Mouse (Mus musculus) hindbrain, embryonic 14.5 days (tissue): ENCODE measurements around the gene Efhc1. TPM values are rescaled to one million over a fixed set of nuclear protein-coding genes. Genes with fewer than 3 reads are reported as not detected.

Source experiments
- ATAC-seq: fragments of 200-750 bp; cut with Nextera tagmentation; 2 replicates; pipeline ENCODE4 v1.8.0; 2017; ENCODE audit warnings: moderate number of reproducible peaks, mild to moderate bottlenecking, moderate TSS enrichment, moderate library complexity; ENCODE audit not compliant: low FRiP score
- DNase-seq: peaks from one replicate; pipeline ENCODE4 v3.0.0-alpha.2; 2015; ENCODE audit warnings: low spot score
- H3K27ac ChIP-seq: fragments of 300-500 bp; sonication (generic); 2 replicates; pipeline ENCODE4 v1.5.1; 2014; ENCODE audit warnings: mild to moderate bottlenecking, moderate library complexity
- H3K27me3 ChIP-seq: fragments of 300-500 bp; sonication (generic); 2 replicates; pipeline ENCODE4 v1.6.1; 2014; ENCODE audit warnings: mild to moderate bottlenecking, low read length, mixed read lengths; ENCODE audit not compliant: control insufficient read depth, insufficient read depth
- H3K36me3 ChIP-seq: fragments of 300-500 bp; sonication (generic); replicated peaks from 2 replicates; pipeline ENCODE4 v1.6.1; 2014; ENCODE audit not compliant: control insufficient read depth, insufficient read depth
- H3K4me1 ChIP-seq: fragments of 300-500 bp; sonication (generic); replicated peaks from 2 replicates; pipeline ENCODE4 v1.6.1; 2014; ENCODE audit warnings: antibody characterized with exemption, low read length, mixed read lengths; ENCODE audit not compliant: control insufficient read depth, insufficient read depth
- H3K4me2 ChIP-seq: fragments of 300-500 bp; sonication (generic); replicated peaks from 2 replicates; pipeline ENCODE4 v1.6.1; 2014; ENCODE audit warnings: mild to moderate bottlenecking, moderate library complexity
- H3K4me3 ChIP-seq: fragments of 300-500 bp; sonication (generic); replicated peaks from 2 replicates; pipeline ENCODE4 v1.5.1; 2014; ENCODE audit warnings: mild to moderate bottlenecking, low read length
- H3K9ac ChIP-seq: fragments of 300-500 bp; sonication (generic); 2 replicates; pipeline ENCODE4 v1.6.1; 2014
- H3K9me3 ChIP-seq: fragments of 300-500 bp; sonication (generic); 2 replicates; pipeline ENCODE4 v1.6.1; 2016; ENCODE audit warnings: low read length; ENCODE audit not compliant: control insufficient read depth
- WGBS: fragments of 180-500 bp; shearing (Covaris S2); extraction: QIAGEN DNeasy Blood & Tissue Kit; methylation state at CpG from one replicate; pipeline ENCODE4 v1.1.7; 2014; 5-methylcytosine and 5-hydroxymethylcytosine counted together
- polyA plus RNA-seq: library from polyadenylated mRNA; unstranded; fragments of >200 nt; fragmentation: Nextera tagmentation; extraction: Ambion mirVana; gene quantifications from 2 replicates; pipeline ENCODE4 v1.2.1, GENCODE M21; 2014

Gene Efhc1
- polyA plus RNA-seq, 1 experiment from 2014 or later: 3.5 TPM

GRCm38 (mm10) chr1:20939046-20939445 lies 12.4 kb upstream of the Efhc1 start:
- Histone ChIP-seq H3K27ac (no peak overlapping the region), H3K4me3 (no peak overlapping the region), H3K36me3 (peaks cover 10% of the 10 kb centered on the region; the same call in 1 of the 2 replicates), H3K27me3 (no peaks in the 10 kb centered on the region), H3K4me1 (no peaks in the 10 kb centered on the region), H3K4me2 (no peak overlapping the region), H3K9me3 (no peaks in the 10 kb centered on the region), H3K9ac (no peak overlapping the region)
- peak; percentile 89 for DNase-seq
- ATAC-seq: peak; percentile 78; the same call in 1 of the 2 replicates
- WGBS: 23% methylated on average over 3 of the region's 3 CpGs

DNA sequence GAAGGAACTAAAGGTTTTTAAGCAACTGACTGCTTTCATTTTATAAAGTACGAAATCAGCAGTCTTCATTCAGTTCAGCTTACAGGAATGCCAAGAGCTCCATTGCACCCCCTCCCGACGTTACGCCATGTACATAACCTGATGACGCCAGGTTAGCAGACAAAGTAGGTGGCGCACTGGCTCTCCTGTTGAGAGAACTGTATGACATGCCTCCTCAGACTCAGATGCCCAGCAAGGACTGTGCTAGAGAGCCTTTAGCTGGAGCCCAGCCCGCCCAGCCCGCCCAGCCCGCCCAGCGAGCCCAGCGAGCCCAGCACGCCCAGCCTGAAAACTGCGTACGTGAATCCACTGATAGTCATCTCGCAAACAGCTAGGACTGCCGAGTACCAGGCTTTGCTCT lies 11.3 kb upstream of the Efhc1 start:
- ATAC-seq (peak; percentile 54; the same call in 1 of the 2 replicates), DNase-seq (no peak)
- no peak overlapping the region for H3K4me2 ChIP-seq
- 71% methylated on average over 16 of the region's 16 CpGs for WGBS
- H3K4me3 ChIP-seq: no peak overlapping the region
- H3K27me3 ChIP-seq: no peaks in the 10 kb centered on the region
- no peak overlapping the region for H3K9ac ChIP-seq
- no peaks in the 10 kb centered on the region for H3K36me3 ChIP-seq
- no peaks in the 10 kb centered on the region for H3K9me3 ChIP-seq
- H3K27ac ChIP-seq: no peak overlapping the region
- H3K4me1 ChIP-seq: no peaks in the 10 kb centered on the region

DNA sequence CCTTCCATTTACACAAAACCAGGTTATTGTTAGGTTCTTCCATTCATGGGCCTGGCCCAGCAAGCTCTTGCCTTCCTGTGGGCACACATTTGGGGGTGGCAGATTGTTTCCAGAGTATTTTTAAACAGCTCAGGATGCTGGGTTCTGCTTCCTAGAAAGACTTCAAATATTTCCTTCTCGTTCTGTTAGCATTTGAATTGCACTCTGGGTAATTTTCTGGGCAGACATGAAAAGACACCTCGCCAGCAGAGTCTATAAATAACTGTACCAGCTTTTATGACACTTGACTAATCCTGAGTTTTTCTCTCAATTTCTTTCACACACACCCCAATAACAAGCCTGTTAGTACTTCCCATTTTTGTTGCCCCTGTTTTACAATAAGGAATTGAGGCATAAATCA lies 10.1 kb upstream of the Efhc1 start:
- H3K27ac ChIP-seq: no peak overlapping the region
- no peaks in the 10 kb centered on the region for H3K36me3 ChIP-seq
- no peak overlapping the region for H3K4me3 ChIP-seq
- H3K4me1 ChIP-seq: no peaks in the 10 kb centered on the region
- no peaks in the 10 kb centered on the region for H3K9me3 ChIP-seq
- no peak for DNase-seq
- no peak for ATAC-seq
- WGBS: 76% methylated on average over 2 of the region's 2 CpGs
- no peak overlapping the region for H3K4me2 ChIP-seq
- H3K9ac ChIP-seq: no peak overlapping the region
- no peaks in the 10 kb centered on the region for H3K27me3 ChIP-seq

DNA sequence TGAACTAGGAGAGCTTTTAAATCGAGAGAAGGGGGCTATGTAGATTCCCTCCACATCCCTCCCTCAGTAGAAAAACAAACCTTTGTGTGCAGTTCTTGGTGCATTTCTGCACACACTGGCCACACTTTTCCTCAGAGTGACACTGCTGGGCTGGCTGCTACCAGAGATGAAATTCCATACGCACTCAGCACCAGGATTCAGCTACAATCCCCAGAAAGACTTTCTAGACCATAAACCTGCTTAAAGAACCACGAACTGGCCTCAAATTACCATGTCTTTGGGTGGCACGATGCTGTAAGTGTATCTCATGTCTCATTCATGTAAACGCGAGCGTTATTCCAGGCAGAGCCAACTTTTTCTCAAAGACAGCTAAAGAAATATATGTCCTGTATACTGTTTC lies 9.6 kb upstream of the Efhc1 start:
- no peaks in the 10 kb centered on the region for H3K9me3 ChIP-seq
- no peak overlapping the region for H3K4me3 ChIP-seq
- ATAC-seq: no peak
- H3K4me1 ChIP-seq: no peaks in the 10 kb centered on the region
- no peaks in the 10 kb centered on the region for H3K27me3 ChIP-seq
- WGBS: 81% methylated on average over 7 of the region's 7 CpGs
- H3K9ac ChIP-seq: no peak overlapping the region
- DNase-seq: no peak
- H3K4me2 ChIP-seq: no peak overlapping the region
- H3K36me3 ChIP-seq: no peaks in the 10 kb centered on the region
- no peak overlapping the region for H3K27ac ChIP-seq

- no peak overlapping the region for H3K4me3 ChIP-seq
- H3K4me2 ChIP-seq: no peak overlapping the region
- no peak overlapping the region for H3K27ac ChIP-seq
- H3K36me3 ChIP-seq: no peaks in the 10 kb centered on the region
- DNase-seq (no peak), ATAC-seq (no peak)
- no peaks in the 10 kb centered on the region for H3K9me3 ChIP-seq
- H3K4me1 ChIP-seq: no peaks in the 10 kb centered on the region
- H3K9ac ChIP-seq: no peak overlapping the region
- H3K27me3 ChIP-seq: no peaks in the 10 kb centered on the region
- WGBS: 100% methylated on average over 2 of the region's 2 CpGs
Observed at GRCm38 (mm10) chr1:20943016-20943415, 8.4 kb upstream of the Efhc1 start.

DNA sequence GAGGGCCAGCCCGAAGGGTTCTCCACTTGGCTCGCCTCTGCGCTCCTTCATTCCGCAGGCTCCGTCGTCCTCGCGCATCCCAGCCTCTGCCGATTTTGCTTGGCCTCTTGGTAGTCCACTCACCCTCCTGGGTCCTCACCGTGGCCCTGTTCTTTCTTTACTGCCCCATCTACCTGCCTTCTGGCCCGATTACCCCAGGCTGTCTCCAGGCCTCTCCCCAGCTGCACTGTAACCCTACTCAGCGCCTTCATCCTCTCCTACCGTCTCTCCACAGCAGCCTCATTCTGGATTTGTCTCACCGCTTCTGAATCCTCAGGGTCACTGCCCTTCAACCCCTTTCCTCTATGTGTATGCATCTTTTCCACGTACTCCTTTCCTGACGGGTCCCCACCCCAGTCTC lies 373 bp downstream of the Efhc1 start:
- peak overlapping the region; percentile 73 for H3K9ac ChIP-seq
- DNase-seq: no peak
- no peak; the same call in 1 of the 2 replicates for ATAC-seq
- H3K4me1 ChIP-seq: no peaks in the 10 kb centered on the region; the same call in 1 of the 2 replicates
- WGBS: 2% methylated on average over 16 of the region's 16 CpGs
- peak overlapping the region; percentile 75 for H3K4me2 ChIP-seq
- no peaks in the 10 kb centered on the region for H3K27me3 ChIP-seq
- no peaks in the 10 kb centered on the region for H3K9me3 ChIP-seq
- H3K4me3 ChIP-seq: peak overlapping the region; percentile 51
- peak overlapping the region; percentile 80 for H3K27ac ChIP-seq
- no peaks in the 10 kb centered on the region for H3K36me3 ChIP-seq

DNA sequence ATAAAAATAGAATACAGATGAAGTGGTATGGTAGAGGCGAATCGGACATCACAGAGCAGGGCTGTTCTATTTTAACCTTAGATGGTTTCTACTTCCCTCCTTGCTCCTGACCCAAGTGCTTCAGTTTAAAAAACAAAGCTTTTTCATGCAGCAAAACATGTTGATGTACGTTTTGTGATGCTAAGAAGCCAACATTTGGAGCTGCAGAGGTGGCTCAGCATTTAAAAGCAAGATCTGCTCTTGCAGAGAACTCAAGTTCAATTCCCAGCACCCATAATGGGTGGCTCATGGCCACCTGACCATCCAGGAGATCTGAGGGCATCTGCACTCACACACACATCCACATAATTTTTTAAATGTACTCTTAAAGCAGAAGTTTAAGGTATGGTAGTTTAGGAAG lies 3.5 kb downstream of the Efhc1 start:
- Histone ChIP-seq H3K9me3 (no peaks in the 10 kb centered on the region), H3K4me2 (no peak overlapping the region), H3K36me3 (no peaks in the 10 kb centered on the region), H3K27me3 (no peaks in the 10 kb centered on the region), H3K4me3 (no peak overlapping the region), H3K9ac (no peak overlapping the region), H3K27ac (no peak overlapping the region), H3K4me1 (no peaks in the 10 kb centered on the region; the same call in 1 of the 2 replicates)
- ATAC-seq: no peak
- DNase-seq: no peak
- WGBS: 84% methylated on average over 3 of the region's 3 CpGs

DNA sequence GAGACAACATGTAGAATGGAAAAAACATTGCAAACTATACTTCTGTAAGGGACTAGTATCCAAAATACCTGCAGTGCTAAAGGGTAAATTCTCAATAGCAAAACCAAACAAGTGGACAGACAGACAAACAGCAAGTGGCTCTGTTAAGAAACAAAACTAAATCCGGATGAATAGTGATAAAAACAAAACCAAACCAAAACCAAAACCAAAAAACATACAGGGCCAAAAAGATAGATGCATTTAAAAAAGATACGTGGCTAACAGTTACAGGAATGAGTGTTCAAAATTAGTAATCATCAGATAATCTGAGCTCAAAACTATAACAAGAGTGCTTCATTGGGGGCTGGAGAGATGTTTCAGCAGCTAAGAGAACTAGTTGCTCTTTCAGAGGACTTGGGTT lies 18.2 kb downstream of the Efhc1 start:
- DNase-seq: no peak
- WGBS: 94% methylated on average over 2 of the region's 2 CpGs
- H3K27me3 ChIP-seq: no peaks in the 10 kb centered on the region
- no peaks in the 10 kb centered on the region for H3K4me1 ChIP-seq
- ATAC-seq: no peak
- H3K4me3 ChIP-seq: no peak overlapping the region
- no peak overlapping the region for H3K27ac ChIP-seq
- H3K4me2 ChIP-seq: no peak overlapping the region
- H3K36me3 ChIP-seq: no peaks in the 10 kb centered on the region
- H3K9me3 ChIP-seq: no peaks in the 10 kb centered on the region
- no peak overlapping the region for H3K9ac ChIP-seq

DNA sequence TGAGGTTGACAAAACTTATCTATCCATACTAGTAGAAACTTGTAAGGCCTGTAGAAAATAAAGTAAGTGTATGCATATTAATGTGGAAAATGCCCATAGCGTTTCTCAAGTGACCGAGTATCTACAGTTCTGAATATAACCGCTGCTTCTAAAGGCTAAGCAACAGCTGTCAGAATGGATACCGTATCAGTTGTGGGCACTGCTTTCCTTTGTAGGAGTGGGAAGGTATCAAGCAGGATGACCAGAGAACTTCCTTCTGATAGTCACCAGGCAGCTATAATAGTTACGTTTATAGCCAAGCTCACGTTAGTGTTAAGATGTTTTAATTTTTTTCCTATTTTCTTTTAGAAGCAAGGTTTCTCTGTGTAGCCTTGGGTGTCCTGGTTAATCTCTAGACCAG lies 22.0 kb downstream of the Efhc1 start:
- Histone ChIP-seq H3K4me2 (no peak overlapping the region), H3K9ac (no peak overlapping the region), H3K27ac (no peak overlapping the region), H3K36me3 (no peaks in the 10 kb centered on the region), H3K4me3 (no peak overlapping the region), H3K9me3 (no peaks in the 10 kb centered on the region), H3K4me1 (no peaks in the 10 kb centered on the region), H3K27me3 (no peaks in the 10 kb centered on the region)
- WGBS: 94% methylated on average over 6 of the region's 6 CpGs
- ATAC-seq: no peak
- peak; percentile 19 for DNase-seq
